Mouse (Mus musculus) embryonic fibroblast, embryonic 13.5 days (primary cell): ENCODE data around the gene Rbm44. TPM values are rescaled to one million over a fixed set of nuclear protein-coding genes. Genes with fewer than 3 reads are reported as not detected.

Experiments
- H3K27ac ChIP-seq: 2 replicates; pipeline ENCODE4 v1.5.1; 2012; ENCODE audit warnings: low read length, control low read depth, inconsistent platforms; ENCODE audit not compliant: insufficient read depth
- H3K4me1 ChIP-seq: 2 replicates; pipeline ENCODE4 v1.6.1; 2011; ENCODE audit warnings: low read length; ENCODE audit not compliant: control insufficient read depth, insufficient read depth
- H3K4me3 ChIP-seq: 2 replicates; pipeline ENCODE4 v1.5.1; 2011; ENCODE audit warnings: mild to moderate bottlenecking, control low read depth, low read length; ENCODE audit not compliant: insufficient read depth
- CTCF ChIP-seq: IDR thresholded peaks from 2 replicates; pipeline ENCODE4 v1.5.1; 2011; ENCODE audit warnings: mild to moderate bottlenecking, control low read depth, low read length, moderate library complexity, borderline replicate concordance; ENCODE audit not compliant: insufficient read depth
- POLR2A ChIP-seq: IDR thresholded peaks from 2 replicates; pipeline ENCODE4 v1.6.1; 2011; ENCODE audit warnings: low read depth, mild to moderate bottlenecking, control low read depth, low read length, moderate library complexity
- polyA plus RNA-seq: library from polyadenylated mRNA; stranded (reverse); fragments of >200 nt; gene quantifications from 2 replicates; pipeline ENCODE4 v1.2.4, GENCODE M21; 2011; ENCODE audit warnings: low read depth; ENCODE audit not compliant: missing spikeins, insufficient read length

The Rbm44 gene
- polyA plus RNA-seq, 1 experiment = not detected

DNA sequence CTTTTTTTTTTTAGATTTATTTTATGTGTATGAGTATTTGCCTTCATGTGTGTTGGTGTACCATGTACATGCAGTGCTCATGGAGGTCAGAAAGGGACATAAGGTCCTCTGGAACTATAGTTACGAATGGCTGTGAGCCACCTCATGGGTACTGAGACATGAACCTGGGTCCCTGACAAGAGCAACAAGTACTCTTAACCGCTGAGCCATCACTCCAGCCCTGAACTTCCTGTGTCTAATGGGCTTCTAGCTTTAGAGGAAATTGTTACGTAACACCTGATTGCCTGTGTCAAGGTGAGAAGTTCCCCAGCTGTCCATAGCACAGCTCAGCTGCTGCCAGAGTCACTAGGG lies 75.4 kb downstream of the Rbm44 start:
- Histone ChIP-seq H3K4me1 (peaks cover 11% of the 10 kb centered on the region), H3K4me3 (no peak overlapping the region), H3K27ac (no peak overlapping the region)
- TF ChIP-seq POLR2A (no peak), CTCF (no peak)

Other genes starting within 250 kb of the Rbm44 start
- gene Mlph, start 230.0 kb upstream of the Rbm44 start, polyA plus RNA-seq = 0.18 and 0.19 TPM in 2 replicates
- gene Prlh, start 192.0 kb upstream of the Rbm44 start, polyA plus RNA-seq = not detected in 2 replicates
- gene Rab17, start 175.4 kb upstream of the Rbm44 start, polyA plus RNA-seq = not detected in 2 replicates
- gene Lrrfip1, start 146.4 kb upstream of the Rbm44 start, polyA plus RNA-seq = 109 and 170 TPM in 2 replicates
- 5.7 and 7.6 TPM in 2 replicates for gene Ramp1, start 34.7 kb downstream of the Rbm44 start, polyA plus RNA-seq
- gene Ube2f, start 105.2 kb downstream of the Rbm44 start, polyA plus RNA-seq = 59.0 and 71.7 TPM in 2 replicates
- 6.4 and 8.7 TPM in 2 replicates for gene Scly, start 153.2 kb downstream of the Rbm44 start, polyA plus RNA-seq
- not detected in 2 replicates for gene Espnl, start 177.0 kb downstream of the Rbm44 start, polyA plus RNA-seq
- 0.23 and 0.58 TPM in 2 replicates for gene Klhl30, start 205.9 kb downstream of the Rbm44 start, polyA plus RNA-seq
- 6.1 and 10.8 TPM in 2 replicates for gene Erfe, start 221.3 kb downstream of the Rbm44 start, polyA plus RNA-seq